Mouse (Mus musculus) embryo, embryonic 10 days (tissue): ENCODE measurements around the gene Oprd1.

Source experiments
- DNase-seq: peaks from one replicate; pipeline ENCODE4 v3.0.0-alpha.2; 2015; ENCODE audit warnings: low spot score

Oprd1 gene

GRCm38 (mm10) chr4:132079555-132080275 is 64.6 kb downstream of the Oprd1 start:
- DNase-seq, result peak; percentile 86

GRCm38 (mm10) chr4:132078296-132078714 is 66.0 kb downstream of the Oprd1 start:
- DNase-seq, result no peak

DNA sequence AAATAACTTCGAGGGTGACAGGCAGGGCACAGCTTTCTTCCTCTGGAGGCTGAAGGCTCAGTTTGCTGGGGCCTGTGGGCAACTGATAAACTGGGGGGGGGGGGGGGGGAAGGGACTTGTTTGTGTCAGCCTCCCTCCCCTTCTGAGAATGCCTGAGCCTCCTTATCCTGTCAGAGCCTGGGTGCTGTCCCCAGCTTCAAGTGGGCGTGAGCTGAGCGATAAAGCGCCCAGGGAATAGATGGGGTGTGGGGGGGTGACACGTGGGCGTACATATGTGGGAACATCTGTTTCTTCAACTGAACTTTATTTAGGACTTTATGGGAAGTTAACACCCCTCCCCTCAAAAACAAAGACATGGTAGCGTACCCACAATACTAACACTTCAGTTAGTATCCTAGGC is 66.8 kb downstream of the Oprd1 start:
- DNase-seq, result no peak

DNA sequence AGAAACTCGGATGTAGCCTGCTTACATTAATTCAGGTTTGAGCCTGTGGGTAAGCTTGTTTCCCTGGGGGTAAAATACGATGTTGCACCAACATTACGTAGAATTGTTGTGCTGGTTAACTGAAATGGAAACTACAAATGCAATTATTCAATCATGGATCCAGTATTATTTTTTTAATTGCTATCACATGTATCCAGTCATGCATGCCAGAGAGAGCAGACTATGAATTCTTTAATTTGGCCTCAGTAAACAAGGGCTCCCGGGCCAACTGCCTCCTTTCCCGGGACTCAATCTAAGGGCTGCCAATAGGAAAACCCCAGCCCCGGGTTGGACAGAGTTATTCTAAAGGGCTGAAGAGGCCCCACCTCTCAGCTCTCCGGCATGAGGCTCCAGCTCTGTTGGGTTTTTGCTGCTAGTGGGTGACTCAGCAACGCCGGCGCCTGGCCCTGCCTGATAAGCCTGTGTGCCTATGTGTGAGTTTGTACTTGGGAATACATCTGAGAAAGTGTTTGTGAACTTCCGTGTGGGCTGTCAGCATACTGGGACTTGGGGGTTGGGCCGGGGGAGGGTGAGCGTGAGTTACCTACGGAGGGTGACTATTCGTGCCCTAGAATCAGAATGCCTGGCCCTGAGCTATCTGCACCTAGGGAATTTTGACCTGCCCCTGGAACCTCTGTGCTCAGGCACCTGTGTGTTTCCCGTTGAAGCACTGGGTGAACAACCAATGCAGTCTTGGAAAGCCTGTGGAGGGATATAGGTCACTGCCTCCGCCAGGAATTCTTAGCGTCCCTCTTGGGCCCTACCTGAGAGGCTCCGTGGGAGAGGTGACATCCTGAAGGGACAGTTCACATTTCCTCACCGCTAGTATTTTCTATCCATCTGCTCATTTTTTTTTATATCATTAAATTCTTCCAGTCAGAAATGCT is 67.5 kb downstream of the Oprd1 start:
- peak; percentile 49 for DNase-seq

- no peak for DNase-seq
Measured at GRCm38 (mm10) chr4:132075796-132076195, 68.5 kb downstream of the Oprd1 start.

- DNase-seq, result peak; percentile 91
Measured at GRCm38 (mm10) chr4:132074933-132075769, 69.1 kb downstream of the Oprd1 start, which contains the start of gene Epb41. TSS of gene Epb41 (minus strand) at chr4:132075321.

- peak; percentile 68 for DNase-seq
Measured at GRCm38 (mm10) chr4:132074077-132074932, 70.0 kb downstream of the Oprd1 start, which contains the start of gene Gm10300. TSS of gene Gm10300 (plus strand) at chr4:132074697.

- DNase-seq, result no peak
Measured at GRCm38 (mm10) chr4:132072946-132073345, 71.3 kb downstream of the Oprd1 start.

DNA sequence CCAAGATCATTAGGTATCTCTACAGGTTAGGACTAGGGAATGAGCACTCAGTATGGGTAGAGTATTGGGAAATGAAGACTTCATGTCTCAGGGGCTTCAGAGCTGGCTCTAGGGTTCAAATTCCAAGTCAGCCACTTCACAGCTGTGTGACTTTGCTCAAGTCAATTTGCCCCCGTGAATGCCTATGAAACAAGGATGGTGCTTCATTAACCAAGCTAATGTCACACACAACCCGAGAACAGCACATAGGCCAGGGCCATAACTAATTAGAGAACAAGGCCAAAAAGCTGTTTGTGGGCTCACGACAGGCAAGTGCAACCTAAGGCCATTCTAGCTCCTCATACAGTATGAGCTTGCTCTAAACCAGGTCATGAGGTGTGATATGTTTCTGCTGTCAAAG is 72.1 kb downstream of the Oprd1 start:
- no peak for DNase-seq

GRCm38 (mm10) chr4:132071674-132072073 is 72.6 kb downstream of the Oprd1 start:
- no peak for DNase-seq

- DNase-seq, result no peak
Measured at GRCm38 (mm10) chr4:132067938-132068235, 76.4 kb downstream of the Oprd1 start.

GRCm38 (mm10) chr4:132067112-132067937 is 77.0 kb downstream of the Oprd1 start:
- no peak for DNase-seq

GRCm38 (mm10) chr4:132066101-132066773 is 78.0 kb downstream of the Oprd1 start:
- no peak for DNase-seq

GRCm38 (mm10) chr4:132065578-132065977 is 78.7 kb downstream of the Oprd1 start:
- DNase-seq, result no peak

DNA sequence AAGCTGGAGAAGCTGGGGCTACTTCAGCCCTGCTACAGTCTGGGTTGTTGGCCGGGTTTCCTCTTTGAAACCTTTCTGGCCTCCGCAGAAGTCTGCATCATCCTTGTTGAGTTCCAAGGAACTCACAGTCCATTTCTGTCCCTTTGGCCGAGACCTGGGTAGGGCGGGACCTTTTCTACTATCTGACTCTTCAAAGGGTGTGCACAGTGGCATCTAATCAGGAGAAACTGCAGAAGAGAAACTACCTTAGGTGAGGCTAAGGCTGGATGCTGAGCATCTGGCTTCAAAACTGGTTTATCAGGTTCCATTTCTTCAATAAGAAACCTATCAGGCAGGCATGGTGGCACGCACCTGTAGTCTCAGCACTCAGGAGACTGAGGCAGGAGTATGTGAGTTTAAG is 79.7 kb downstream of the Oprd1 start:
- DNase-seq, result no peak

DNA sequence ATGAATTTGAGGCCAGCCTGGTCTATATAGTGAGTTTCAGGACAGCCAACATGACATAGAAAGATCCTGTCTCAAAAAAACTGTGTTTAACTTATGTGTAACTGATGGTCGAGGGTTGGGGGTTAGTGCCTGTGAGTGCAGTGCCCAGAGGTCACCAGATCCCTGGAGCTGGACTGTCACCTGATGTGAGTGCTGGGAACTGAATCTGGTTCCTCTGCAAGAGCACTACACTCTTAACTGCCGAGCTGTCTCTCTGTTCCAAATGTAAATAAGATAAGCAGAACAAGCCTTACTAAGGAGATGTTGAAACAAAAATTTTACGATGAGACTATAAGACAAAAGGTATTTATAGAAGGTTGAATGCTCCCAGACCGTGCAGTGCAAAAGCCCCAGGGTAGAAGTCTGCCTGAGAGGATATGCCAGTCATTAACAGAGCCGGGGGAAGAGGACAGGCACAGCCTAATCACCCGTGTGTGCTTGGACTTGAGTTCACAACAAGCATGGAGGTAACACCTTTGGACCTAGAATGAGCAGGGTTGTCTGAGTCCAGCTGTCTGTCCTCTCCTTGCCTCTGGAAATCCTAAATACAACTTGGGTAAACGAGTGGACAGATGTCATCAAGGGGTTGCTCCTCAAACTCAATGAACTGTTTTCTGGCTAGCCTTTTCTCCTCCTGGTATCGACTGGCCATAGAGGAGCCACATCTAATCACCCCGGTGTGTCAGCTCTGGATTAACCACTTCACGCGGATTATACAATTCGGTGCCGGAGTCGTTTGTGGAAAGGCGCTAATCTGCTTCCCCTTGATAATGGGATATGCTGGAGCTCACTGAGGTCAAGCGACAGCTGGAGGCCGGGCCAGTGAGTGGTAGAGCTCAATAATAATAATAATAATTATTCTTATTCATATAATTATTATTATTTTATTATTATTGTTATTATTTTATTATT is 81.1 kb downstream of the Oprd1 start:
- DNase-seq, result no peak

- DNase-seq, result no peak
Measured at GRCm38 (mm10) chr4:132062289-132062688, 82.0 kb downstream of the Oprd1 start.
